Mouse (Mus musculus) splenic B cell, adult 2 months (primary cell): ENCODE data around the gene Mylip.

Source experiments
- DNase-seq: peaks from one replicate; pipeline ENCODE4 v3.0.0-alpha.2; 2011; ENCODE audit warnings: low read depth, low spot score
- H3K27me3 ChIP-seq: 2 replicates; pipeline ENCODE4 v1.6.1; 2012; ENCODE audit warnings: mild to moderate bottlenecking, low read length, moderate library complexity, mixed read lengths; ENCODE audit not compliant: control insufficient read depth, poor library complexity, insufficient read depth, severe bottlenecking
- H3K36me3 ChIP-seq: 2 replicates; pipeline ENCODE4 v1.6.1; 2012; ENCODE audit warnings: mild to moderate bottlenecking, low read length, moderate library complexity, mixed read lengths; ENCODE audit not compliant: control insufficient read depth, poor library complexity, insufficient read depth, severe bottlenecking

Gene Mylip

DNA sequence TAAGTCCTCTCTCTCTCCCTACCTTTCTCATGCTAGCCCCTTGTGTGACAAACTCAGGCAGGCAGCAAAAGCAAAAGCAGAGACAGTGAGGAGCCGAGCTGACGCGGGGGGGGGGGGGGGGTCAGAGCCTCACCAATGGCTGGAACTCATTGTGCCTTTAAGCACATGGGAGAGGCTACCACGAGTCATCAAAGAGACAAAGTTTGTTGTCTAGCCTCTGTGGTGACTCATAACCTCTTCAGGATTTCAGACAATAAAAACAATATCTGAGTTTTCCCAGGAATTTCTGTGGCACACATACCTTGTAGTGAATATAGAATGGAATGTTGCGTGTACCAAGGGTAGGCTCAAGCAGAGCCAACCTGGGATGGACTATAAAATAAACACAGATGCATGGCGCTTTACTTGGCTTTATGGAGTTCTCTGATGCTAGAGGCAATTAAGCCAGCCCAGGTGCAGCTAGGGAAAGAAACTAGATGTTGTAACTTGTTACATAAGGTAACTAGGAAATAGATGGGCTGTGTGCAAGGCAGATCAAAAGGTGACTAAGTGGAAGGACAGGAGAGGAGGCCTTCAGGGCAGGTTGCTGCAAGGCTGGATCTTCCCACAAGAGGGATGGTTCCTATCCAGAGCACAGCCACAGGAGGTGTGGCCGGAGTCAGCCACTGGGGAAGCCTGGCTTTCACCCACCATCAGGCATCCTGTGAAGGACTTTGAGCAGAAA, 12.9 kb downstream of the Mylip start:
- no peaks in the 10 kb centered on the region for H3K27me3 ChIP-seq
- peaks cover 18% of the 10 kb centered on the region for H3K36me3 ChIP-seq
- DNase-seq = no peak

DNA sequence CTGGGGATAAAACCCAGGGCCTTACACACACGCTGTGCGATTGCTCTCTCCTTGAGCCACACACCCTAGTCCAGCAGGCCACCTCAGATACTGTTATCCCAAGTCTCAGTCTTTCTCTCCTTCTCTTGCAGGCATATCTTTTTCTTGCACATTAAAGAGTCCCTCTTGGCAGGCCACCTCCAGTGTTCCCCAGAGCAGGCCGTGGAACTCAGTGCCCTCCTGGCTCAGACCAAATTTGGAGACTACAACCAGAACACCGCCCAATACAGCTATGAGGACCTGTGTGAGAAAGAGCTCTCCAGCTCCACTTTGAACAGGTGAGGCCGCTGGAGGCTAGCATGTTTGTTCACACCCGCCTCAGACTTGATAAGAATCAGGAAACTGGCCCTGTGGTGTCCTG, 14.7 kb downstream of the Mylip start:
- peaks cover 27% of the 10 kb centered on the region for H3K36me3 ChIP-seq
- DNase-seq = no peak
- no peaks in the 10 kb centered on the region for H3K27me3 ChIP-seq

DNA sequence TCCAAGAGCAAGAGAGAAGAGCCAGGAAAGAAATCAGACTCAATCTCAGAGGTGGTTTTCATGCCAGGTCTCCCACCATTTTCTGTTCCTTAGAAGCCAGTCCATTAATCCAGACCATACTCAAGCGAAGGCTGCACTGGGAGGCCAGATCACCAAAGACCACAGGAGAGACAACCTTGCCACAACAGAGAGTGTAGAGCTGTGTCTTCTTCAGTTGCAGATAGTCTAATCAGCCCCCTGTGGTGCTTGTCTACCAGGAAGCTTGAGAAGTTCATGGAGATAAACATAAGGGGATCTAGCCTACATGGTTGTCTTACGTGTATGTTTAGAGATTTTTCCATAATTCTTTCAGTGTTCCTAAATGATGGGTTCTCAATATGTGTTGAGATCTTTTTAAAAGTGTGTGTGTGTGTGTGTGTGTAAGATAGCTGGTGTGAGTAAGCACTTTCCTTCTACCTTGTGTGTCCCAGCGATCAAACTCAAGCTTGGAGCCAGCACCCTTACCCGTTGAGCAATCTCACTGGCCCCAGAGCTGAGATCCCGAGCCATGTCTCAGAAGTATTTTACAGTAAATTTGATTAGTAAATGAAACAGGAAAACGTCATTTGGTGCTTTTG, 15.8 kb downstream of the Mylip start:
- Histone ChIP-seq H3K27me3 (no peaks in the 10 kb centered on the region), H3K36me3 (peaks cover 35% of the 10 kb centered on the region)
- no peak for DNase-seq

DNA sequence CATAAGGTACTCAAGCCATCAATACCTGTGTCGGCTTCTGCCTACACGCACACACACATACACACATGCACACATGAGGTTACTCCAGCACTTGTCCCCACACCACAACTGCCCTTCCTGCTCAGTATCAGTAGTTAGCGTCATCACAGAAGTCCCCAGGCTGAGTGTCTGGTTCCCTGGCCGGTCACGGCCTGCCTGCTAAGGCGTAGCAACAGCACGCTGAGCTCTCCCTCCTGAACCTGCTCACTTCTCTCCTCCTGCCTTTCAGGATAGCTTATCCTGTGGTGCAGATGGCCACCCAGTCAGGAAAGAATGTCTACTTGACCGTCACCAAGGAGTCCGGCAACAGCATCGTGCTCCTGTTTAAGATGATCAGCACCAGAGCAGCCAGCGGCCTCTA, 16.7 kb downstream of the Mylip start:
- Histone ChIP-seq H3K36me3 (peaks cover 41% of the 10 kb centered on the region), H3K27me3 (no peaks in the 10 kb centered on the region)
- DNase-seq = no peak

DNA sequence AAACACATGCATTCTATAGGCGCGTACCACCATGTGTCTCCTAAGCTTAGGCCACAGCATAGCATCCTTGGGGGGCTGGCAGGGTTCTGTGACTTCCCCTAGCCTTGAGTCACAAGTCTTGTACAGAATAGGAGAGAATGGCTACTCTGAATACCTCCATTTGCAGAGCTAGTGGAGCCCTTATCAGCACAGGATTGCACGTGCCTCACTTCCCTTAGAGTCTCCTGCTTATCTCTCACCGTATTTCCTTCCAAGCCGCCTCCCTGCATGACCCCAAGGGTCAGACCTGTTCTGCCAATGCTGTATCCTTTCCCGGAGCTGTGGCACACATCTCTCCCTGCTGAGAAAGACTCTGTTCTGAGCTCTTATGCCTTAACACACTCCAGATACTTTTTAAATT, 17.2 kb downstream of the Mylip start:
- H3K27me3 ChIP-seq = no peaks in the 10 kb centered on the region
- H3K36me3 ChIP-seq = peaks cover 41% of the 10 kb centered on the region
- no peak for DNase-seq

DNA sequence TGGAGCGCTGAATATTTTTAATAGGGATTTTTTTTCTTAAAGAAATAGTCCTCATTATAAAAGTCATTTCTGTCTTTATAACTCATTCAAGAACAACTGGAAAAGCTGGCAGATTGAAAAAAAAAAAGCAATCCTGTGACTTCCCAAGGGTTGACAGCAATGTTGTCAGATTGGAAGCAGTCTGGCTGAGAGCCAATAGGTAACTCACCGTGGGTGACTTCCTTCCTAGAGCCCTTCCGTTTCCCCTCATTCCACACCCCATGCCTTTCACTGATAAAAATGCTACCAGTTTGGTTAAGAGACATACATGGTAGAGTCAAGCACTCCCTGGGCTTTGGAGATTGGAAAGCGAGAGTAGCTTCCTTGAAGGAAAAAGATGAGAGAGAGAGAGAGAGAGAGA, 21.4 kb downstream of the Mylip start:
- H3K36me3 ChIP-seq = peaks cover 43% of the 10 kb centered on the region
- DNase-seq = no peak
- H3K27me3 ChIP-seq = no peaks in the 10 kb centered on the region

DNA sequence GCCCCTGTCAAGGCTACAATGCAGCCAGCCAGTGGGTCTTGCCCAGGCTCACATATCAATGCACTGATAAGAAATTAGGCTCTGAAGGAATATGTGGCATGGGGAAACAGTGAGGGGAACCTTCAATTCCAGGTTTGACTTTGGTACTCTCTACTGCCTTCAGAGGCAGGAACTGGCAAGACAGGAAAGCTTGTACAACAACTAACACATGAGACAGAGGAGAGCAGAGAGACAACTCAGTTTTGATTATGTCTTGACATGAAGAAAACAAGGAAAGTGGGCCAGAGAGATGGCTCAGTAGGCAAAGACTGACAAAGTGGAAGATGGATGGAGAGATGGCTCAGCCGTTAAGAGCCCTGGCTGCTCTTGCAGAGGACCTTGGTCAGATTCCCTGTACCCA, 23.5 kb downstream of the Mylip start:
- Histone ChIP-seq H3K36me3 (peaks cover 31% of the 10 kb centered on the region), H3K27me3 (no peaks in the 10 kb centered on the region)
- DNase-seq = no peak

DNA sequence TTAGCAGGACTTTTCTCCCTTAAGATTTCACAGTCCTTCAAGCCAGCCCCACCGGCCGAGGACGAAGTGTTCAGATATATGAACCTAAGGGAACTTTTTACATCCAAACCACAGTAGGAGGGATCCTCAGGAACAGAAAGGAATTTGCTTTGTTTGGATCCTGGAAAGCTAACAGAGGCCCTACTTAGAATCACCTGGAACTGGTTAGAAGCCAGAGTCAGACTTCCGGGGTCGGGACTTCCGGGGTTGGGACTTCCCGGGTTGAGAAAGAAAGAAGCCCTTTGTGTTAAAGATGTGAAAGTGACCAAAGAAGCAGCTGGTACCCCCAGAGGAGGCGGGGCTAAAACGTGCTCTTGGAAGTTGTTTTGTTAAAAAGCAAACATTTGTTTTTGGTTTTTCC, 24.5 kb downstream of the Mylip start:
- no peak for DNase-seq
- Histone ChIP-seq H3K36me3 (peaks cover 27% of the 10 kb centered on the region), H3K27me3 (no peaks in the 10 kb centered on the region)

DNA sequence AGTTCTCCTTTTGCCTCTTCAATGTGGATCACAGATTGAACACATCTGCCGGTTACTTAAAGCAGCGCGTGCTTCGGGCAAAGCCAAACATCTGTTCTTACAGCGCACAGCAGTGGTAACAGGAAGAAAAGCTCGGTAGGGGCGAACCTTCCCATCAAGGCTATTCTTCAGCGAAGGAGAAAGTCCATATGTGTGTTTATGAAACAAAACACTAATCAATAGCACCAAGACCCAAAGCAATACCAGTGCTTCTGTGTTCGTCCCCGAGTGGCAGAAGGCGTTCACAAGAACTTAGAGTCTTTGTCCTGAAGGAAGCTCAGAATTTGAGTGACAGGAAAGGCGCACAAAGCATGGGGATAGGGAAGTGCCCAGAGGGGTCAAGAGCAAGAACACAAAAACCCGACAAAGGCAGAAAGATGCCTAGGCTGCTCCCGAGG, 27.1 kb downstream of the Mylip start:
- no peaks in the 10 kb centered on the region for H3K27me3 ChIP-seq
- no peak for DNase-seq
- peaks cover 11% of the 10 kb centered on the region for H3K36me3 ChIP-seq

DNA sequence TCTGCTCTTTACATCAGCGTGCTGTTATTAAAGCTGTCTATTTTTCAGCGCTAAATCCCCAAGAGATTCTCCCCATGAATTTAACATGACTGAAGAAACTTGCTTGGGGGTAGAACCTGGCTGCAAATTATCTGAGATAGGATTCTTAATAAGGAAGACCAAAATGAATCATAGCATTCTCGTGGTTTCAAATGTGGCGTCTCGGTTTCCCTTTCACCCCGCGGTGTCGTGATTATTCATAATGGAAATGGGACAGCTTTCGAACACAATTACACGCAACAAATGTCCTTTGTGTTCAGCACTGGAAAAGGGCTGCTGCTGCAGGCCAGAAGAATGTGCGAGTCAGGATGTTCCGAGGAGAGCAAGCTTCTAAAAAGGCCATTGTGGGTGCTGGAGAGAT, 29.4 kb downstream of the Mylip start:
- no peak for DNase-seq
- H3K27me3 ChIP-seq = no peaks in the 10 kb centered on the region
- H3K36me3 ChIP-seq = no peaks in the 10 kb centered on the region

DNA sequence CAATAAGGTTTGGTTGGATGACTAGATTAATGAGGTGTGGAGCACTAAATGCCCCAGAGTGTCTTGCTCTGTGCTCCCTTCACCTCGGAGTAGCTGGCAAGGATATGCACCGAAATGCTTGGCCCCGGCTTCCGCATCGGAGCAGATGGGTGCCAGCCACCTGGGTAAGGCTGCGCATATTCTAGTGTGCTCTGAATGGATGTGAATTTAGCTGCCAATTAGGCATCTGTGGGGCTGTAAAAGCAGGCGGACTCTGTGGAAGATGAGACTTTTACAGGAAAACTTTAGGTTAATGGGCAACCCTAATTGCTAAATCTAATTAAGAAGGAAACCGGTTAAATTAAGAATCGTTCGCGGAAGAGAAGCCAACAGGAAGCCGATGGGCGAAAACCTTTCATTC, 32.7 kb downstream of the Mylip start:
- DNase-seq = no peak
- H3K36me3 ChIP-seq = no peaks in the 10 kb centered on the region
- no peaks in the 10 kb centered on the region for H3K27me3 ChIP-seq

DNA sequence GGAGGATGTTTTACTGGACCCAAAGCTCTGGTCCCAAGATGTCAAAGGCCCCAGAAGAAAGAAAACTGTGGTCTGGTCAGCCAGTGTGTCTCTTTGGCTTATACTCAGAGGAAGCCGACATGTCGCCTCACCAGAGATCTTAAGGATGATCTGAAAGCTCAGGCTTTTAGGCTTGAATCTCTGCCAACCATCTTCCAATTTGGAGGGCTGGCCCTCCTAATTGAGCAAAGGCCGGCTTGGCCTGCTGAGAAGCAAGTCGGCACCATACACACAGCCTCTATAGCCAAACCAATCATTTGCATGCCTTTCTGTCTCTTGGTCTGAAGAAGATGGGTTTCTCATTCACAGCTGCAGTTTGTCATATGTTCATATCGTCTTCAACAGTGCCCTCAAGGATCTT, 33.2 kb downstream of the Mylip start:
- DNase-seq = no peak
- H3K36me3 ChIP-seq = no peaks in the 10 kb centered on the region
- H3K27me3 ChIP-seq = no peaks in the 10 kb centered on the region

DNA sequence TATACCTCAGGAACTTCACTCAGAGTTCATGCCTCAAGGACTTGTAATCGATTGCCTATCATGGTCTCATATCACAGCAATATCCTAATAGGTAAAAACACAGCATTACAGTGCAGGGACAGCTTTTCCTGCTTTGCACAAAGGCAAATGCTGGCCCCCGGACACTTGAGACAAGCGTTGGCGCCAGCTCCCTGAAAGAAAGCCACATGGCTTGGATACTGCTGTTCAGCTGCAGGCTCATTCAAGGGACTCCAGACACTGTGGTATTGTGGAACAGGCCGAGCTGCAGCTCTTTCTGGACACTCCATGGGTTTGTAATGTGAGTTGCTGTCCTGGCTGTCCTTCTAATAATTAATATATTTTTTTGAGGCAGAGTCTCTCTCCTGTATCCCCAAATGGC, 34.4 kb downstream of the Mylip start:
- no peak for DNase-seq
- H3K27me3 ChIP-seq = no peaks in the 10 kb centered on the region
- H3K36me3 ChIP-seq = no peaks in the 10 kb centered on the region

DNA sequence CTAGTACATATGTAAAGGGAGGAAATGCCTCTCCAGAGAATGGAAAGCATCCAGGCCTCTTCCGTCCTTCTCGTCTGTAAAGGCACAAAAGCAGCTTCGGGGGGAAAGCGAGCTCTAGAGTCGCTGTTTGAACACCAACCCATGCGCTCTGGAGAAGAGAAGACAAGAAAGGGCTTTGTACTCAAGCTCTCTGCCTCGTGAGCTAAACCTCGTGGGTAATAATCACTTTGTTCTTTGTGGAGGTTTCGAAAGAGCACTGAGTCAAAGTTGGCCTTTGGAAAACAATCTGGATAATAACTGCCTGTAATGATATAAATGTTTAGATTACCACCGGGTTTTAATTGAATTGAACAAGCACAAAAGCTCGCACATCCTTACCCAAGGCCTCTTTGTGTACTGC, 39.7 kb downstream of the Mylip start:
- no peak for DNase-seq
- Histone ChIP-seq H3K27me3 (no peaks in the 10 kb centered on the region), H3K36me3 (no peaks in the 10 kb centered on the region)

DNA sequence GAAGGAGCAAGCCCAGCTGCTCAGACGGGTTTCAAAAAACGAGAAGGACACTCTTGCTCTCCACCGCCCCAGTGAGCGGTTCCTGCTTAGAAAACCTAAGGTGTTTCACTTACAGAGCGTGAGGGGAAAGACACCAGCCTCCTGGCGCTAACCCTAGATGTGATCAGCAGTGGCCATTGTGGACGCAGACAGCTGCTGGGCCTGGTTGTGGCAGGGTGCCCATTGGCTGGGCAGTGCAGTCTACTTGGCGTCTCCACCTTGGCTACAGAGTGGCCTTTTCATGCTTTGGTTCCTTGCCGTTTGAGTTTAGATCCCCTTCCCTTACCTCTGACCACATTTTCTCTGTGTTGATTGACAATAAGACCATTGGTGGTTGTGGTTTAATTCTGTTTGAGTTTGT, 47.6 kb downstream of the Mylip start:
- no peaks in the 10 kb centered on the region for H3K36me3 ChIP-seq
- H3K27me3 ChIP-seq = no peaks in the 10 kb centered on the region
- DNase-seq = no peak

DNA sequence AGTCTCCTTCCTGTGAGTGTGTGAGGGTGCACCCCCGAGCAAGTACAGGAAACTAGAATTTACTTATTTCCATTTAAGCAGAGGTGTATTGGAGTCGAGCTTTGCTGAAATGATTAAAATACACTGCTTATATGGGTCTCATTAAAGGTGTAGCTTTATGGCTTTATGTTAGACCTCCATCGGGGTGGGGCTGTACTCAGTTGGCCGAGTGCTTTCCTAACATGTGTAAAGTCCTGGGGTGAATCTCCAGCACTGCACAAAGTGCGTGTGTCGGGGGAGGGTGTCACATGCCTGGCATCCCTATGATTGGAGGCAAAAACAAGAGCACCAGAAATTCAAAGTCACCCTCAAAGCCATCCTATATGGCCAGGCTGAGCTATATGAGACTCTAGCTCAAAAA, 49.3 kb downstream of the Mylip start:
- DNase-seq = no peak
- H3K36me3 ChIP-seq = no peaks in the 10 kb centered on the region
- H3K27me3 ChIP-seq = no peaks in the 10 kb centered on the region
